Mouse (Mus musculus) limb, embryonic 13.5 days (tissue): ENCODE data around the gene Kctd11. TPM values are rescaled to one million over a fixed set of nuclear protein-coding genes. Genes with fewer than 3 reads are reported as not detected.
A peak's percentile ranks its signal among the peaks of the same experiment; 100 is the strongest.

ENCODE experiments used
- ATAC-seq: fragments of 200-750 bp; cut with Nextera tagmentation; 2 replicates; pipeline ENCODE4 v1.8.0; 2017; ENCODE audit warnings: low read depth, moderate number of reproducible peaks, moderate TSS enrichment; ENCODE audit not compliant: low FRiP score
- H3K27ac ChIP-seq: fragments of 300-500 bp; sonication (generic); 2 replicates; pipeline ENCODE4 v1.5.1; 2015; ENCODE audit warnings: inconsistent platforms, mild to moderate bottlenecking, moderate library complexity
- H3K27me3 ChIP-seq: fragments of 300-500 bp; sonication (generic); 2 replicates; pipeline ENCODE4 v1.6.1; 2015; ENCODE audit warnings: mild to moderate bottlenecking, inconsistent platforms
- H3K36me3 ChIP-seq: fragments of 300-500 bp; sonication (generic); 2 replicates; pipeline ENCODE4 v1.6.1; 2015; ENCODE audit warnings: inconsistent platforms, mild to moderate bottlenecking, moderate library complexity
- H3K4me1 ChIP-seq: fragments of 300-500 bp; sonication (generic); 2 replicates; pipeline ENCODE4 v1.6.1; 2015; ENCODE audit warnings: inconsistent platforms
- H3K4me2 ChIP-seq: fragments of 300-500 bp; sonication (generic); replicated peaks from 2 replicates; pipeline ENCODE4 v1.6.1; 2015; ENCODE audit warnings: inconsistent platforms, mild to moderate bottlenecking, moderate library complexity
- H3K4me3 ChIP-seq: fragments of 300-500 bp; sonication (generic); 2 replicates; pipeline ENCODE4 v1.5.1; 2015; ENCODE audit warnings: moderate library complexity, mild to moderate bottlenecking, inconsistent platforms
- H3K9ac ChIP-seq: fragments of 300-500 bp; sonication (generic); 2 replicates; pipeline ENCODE4 v1.6.1; 2015; ENCODE audit warnings: mild to moderate bottlenecking, inconsistent platforms
- H3K9me3 ChIP-seq: fragments of 300-500 bp; sonication (generic); 2 replicates; pipeline ENCODE4 v1.6.1; 2016; ENCODE audit warnings: inconsistent platforms
- WGBS: fragments of 180-500 bp; shearing (Covaris S2); methylation state at CpG from one replicate; pipeline ENCODE4 v1.1.7; 2015; 5-methylcytosine and 5-hydroxymethylcytosine counted together
- polyA plus RNA-seq: library from polyadenylated mRNA; unstranded; fragments of >200 nt; fragmentation: Nextera tagmentation; extraction: Ambion mirVana; gene quantifications from 2 replicates; pipeline ENCODE4 v1.2.1, GENCODE M21; 2015

Gene Kctd11
- polyA plus RNA-seq, 1 experiment from 2014 or later: 4.4 TPM

- no peak overlapping the region for H3K4me2 ChIP-seq
- no peak for ATAC-seq
- no peak overlapping the region for H3K9ac ChIP-seq
- 66% methylated on average over 7 of the region's 7 CpGs for WGBS
- H3K9me3 ChIP-seq: no peaks in the 10 kb centered on the region
- H3K27me3 ChIP-seq: peaks cover 28% of the 10 kb centered on the region
- H3K27ac ChIP-seq: no peak overlapping the region; the same call in 1 of the 2 replicates
- peaks cover 35% of the 10 kb centered on the region for H3K36me3 ChIP-seq
- no peak overlapping the region for H3K4me3 ChIP-seq
- peaks cover 29% of the 10 kb centered on the region for H3K4me1 ChIP-seq
These were observed 27.2 kb downstream of the Kctd11 start for GRCm38 (mm10) chr11:69853994-69854393.

GRCm38 (mm10) chr11:69850754-69851153, 30.5 kb downstream of the Kctd11 start:
- Histone ChIP-seq H3K27ac (no peak overlapping the region), H3K4me3 (peak overlapping the region; percentile 1; the same call in 1 of the 2 replicates), H3K4me2 (no peak overlapping the region), H3K36me3 (peaks cover 49% of the 10 kb centered on the region), H3K27me3 (no peaks in the 10 kb centered on the region), H3K4me1 (peaks cover 35% of the 10 kb centered on the region), H3K9me3 (no peaks in the 10 kb centered on the region), H3K9ac (no peak overlapping the region)
- no peak for ATAC-seq
- 68% methylated on average over 8 of the region's 8 CpGs for WGBS

- no peak overlapping the region for H3K27ac ChIP-seq
- no peak for ATAC-seq
- H3K4me2 ChIP-seq: no peak overlapping the region
- H3K9me3 ChIP-seq: no peaks in the 10 kb centered on the region
- H3K4me1 ChIP-seq: peaks cover 35% of the 10 kb centered on the region
- no peaks in the 10 kb centered on the region for H3K27me3 ChIP-seq
- H3K36me3 ChIP-seq: peaks cover 49% of the 10 kb centered on the region
- 93% methylated on average over 15 of the region's 15 CpGs for WGBS
- H3K9ac ChIP-seq: no peak overlapping the region
- no peak overlapping the region for H3K4me3 ChIP-seq
These were observed 31.3 kb downstream of the Kctd11 start for GRCm38 (mm10) chr11:69849884-69850283.

- no peak for ATAC-seq
- H3K36me3 ChIP-seq: peaks cover 49% of the 10 kb centered on the region
- no peak overlapping the region for H3K4me2 ChIP-seq
- WGBS: 89% methylated on average over 9 of the region's 9 CpGs
- H3K9me3 ChIP-seq: no peaks in the 10 kb centered on the region
- no peak overlapping the region for H3K4me3 ChIP-seq
- peaks cover 35% of the 10 kb centered on the region for H3K4me1 ChIP-seq
- H3K27ac ChIP-seq: no peak overlapping the region
- H3K9ac ChIP-seq: no peak overlapping the region
- H3K27me3 ChIP-seq: no peaks in the 10 kb centered on the region
These were observed 32.1 kb downstream of the Kctd11 start for GRCm38 (mm10) chr11:69849128-69849527.

GRCm38 (mm10) chr11:69848021-69848420, 33.2 kb downstream of the Kctd11 start:
- Histone ChIP-seq H3K9ac (peak overlapping the region; percentile 90), H3K4me2 (peak overlapping the region; percentile 93), H3K36me3 (peaks cover 49% of the 10 kb centered on the region), H3K27ac (no peak overlapping the region), H3K4me3 (peak overlapping the region; percentile 79), H3K9me3 (no peaks in the 10 kb centered on the region), H3K4me1 (peaks cover 33% of the 10 kb centered on the region), H3K27me3 (no peaks in the 10 kb centered on the region)
- ATAC-seq: no peak
- WGBS: 96% methylated on average over 6 of the region's 6 CpGs

- peaks cover 31% of the 10 kb centered on the region for H3K4me1 ChIP-seq
These were observed 34.2 kb downstream of the Kctd11 start for GRCm38 (mm10) chr11:69846738-69847688.

GRCm38 (mm10) chr11:69846198-69846680, 35.0 kb downstream of the Kctd11 start, which contains the start of gene Plscr3:
TSS of gene Plscr3 (plus strand) at chr11:69846376.
- peaks cover 37% of the 10 kb centered on the region for H3K36me3 ChIP-seq
- peak within 1 kb of the TSS; percentile 93 for H3K4me2 ChIP-seq
- peak within 1 kb of the TSS; percentile 96 for H3K27ac ChIP-seq
- H3K4me3 ChIP-seq: peak within 1 kb of the TSS; percentile 79
- H3K27me3 ChIP-seq: no peaks in the 10 kb centered on the region
- H3K9ac ChIP-seq: peak within 1 kb of the TSS; percentile 90
- H3K4me1 ChIP-seq: peaks cover 31% of the 10 kb centered on the region
- 0% methylated on average over 35 of the region's 38 CpGs for WGBS
- H3K9me3 ChIP-seq: no peaks in the 10 kb centered on the region
- peak; percentile 93 for ATAC-seq

More at GRCm38 (mm10) chr11:69846738-69847688, 34.2 kb downstream of the Kctd11 start:
- no peaks in the 10 kb centered on the region for H3K9me3 ChIP-seq
- peaks cover 44% of the 10 kb centered on the region for H3K36me3 ChIP-seq
- WGBS: 12% methylated on average over 36 of the region's 37 CpGs
- peak overlapping the region; percentile 96 for H3K27ac ChIP-seq
- peak; percentile 41 for ATAC-seq
- H3K4me3 ChIP-seq: peak overlapping the region; percentile 79
- no peaks in the 10 kb centered on the region for H3K27me3 ChIP-seq
- H3K9ac ChIP-seq: peak overlapping the region; percentile 90
- peak overlapping the region; percentile 93 for H3K4me2 ChIP-seq

- ATAC-seq: no peak
- Histone ChIP-seq H3K27me3 (peaks cover 20% of the 10 kb centered on the region; the same call in 1 of the 2 replicates), H3K27ac (peak overlapping the region; percentile 93), H3K9me3 (no peaks in the 10 kb centered on the region), H3K9ac (peak overlapping the region; percentile 75), H3K36me3 (0 out of 2 replicates have a peak, but pooled peaks cover 2% of the 10 kb centered on the region), H3K4me1 (peaks cover 41% of the 10 kb centered on the region), H3K4me3 (peak overlapping the region; percentile 81), H3K4me2 (peak overlapping the region; percentile 93)
- 2% methylated on average over 7 of the region's 7 CpGs for WGBS
These were observed 42.5 kb downstream of the Kctd11 start for GRCm38 (mm10) chr11:69838714-69839104.

- Histone ChIP-seq H3K4me1 (peaks cover 43% of the 10 kb centered on the region), H3K36me3 (peaks cover 8% of the 10 kb centered on the region), H3K4me3 (peak within 1 kb of the TSS; percentile 81), H3K9ac (peak within 1 kb of the TSS; percentile 91), H3K4me2 (peak within 1 kb of the TSS; percentile 93), H3K27me3 (peaks cover 25% of the 10 kb centered on the region; the same call in 1 of the 2 replicates), H3K27ac (peak within 1 kb of the TSS; percentile 93), H3K9me3 (no peaks in the 10 kb centered on the region)
- WGBS: under 1% methylated on average over 34 of the region's 34 CpGs
- ATAC-seq: peak; percentile 91
These were observed 43.1 kb downstream of the Kctd11 start, which contains the start of gene Tmem256 for GRCm38 (mm10) chr11:69837952-69838713. TSS of gene Tmem256 (plus strand) at chr11:69838514.

- H3K4me2 ChIP-seq: peak within 1 kb of the TSS; percentile 93
- H3K9ac ChIP-seq: peak within 1 kb of the TSS; percentile 91
- peak within 1 kb of the TSS; percentile 81 for H3K4me3 ChIP-seq
- H3K27me3 ChIP-seq: peaks cover 25% of the 10 kb centered on the region; the same call in 1 of the 2 replicates
- H3K36me3 ChIP-seq: peaks cover 14% of the 10 kb centered on the region
- ATAC-seq: no peak
- WGBS: under 1% methylated on average over 32 of the region's 32 CpGs
- peak within 1 kb of the TSS; percentile 93 for H3K27ac ChIP-seq
- no peaks in the 10 kb centered on the region for H3K9me3 ChIP-seq
- peaks cover 43% of the 10 kb centered on the region for H3K4me1 ChIP-seq
These were observed 43.6 kb downstream of the Kctd11 start, which contains the start of gene Nlgn2 for GRCm38 (mm10) chr11:69837604-69837951. TSS of gene Nlgn2 (minus strand) at chr11:69837784.

GRCm38 (mm10) chr11:69836703-69837576, 44.3 kb downstream of the Kctd11 start:
- H3K27ac ChIP-seq: peak overlapping the region; percentile 84
- peaks cover 20% of the 10 kb centered on the region for H3K36me3 ChIP-seq
- no peaks in the 10 kb centered on the region for H3K9me3 ChIP-seq
- H3K4me2 ChIP-seq: peak overlapping the region; percentile 93
- peaks cover 43% of the 10 kb centered on the region for H3K4me1 ChIP-seq
- H3K27me3 ChIP-seq: peaks cover 25% of the 10 kb centered on the region; the same call in 1 of the 2 replicates
- WGBS: under 1% methylated on average over 43 of the region's 52 CpGs
- H3K4me3 ChIP-seq: peak overlapping the region; percentile 81
- ATAC-seq: no peak
- peak overlapping the region; percentile 91 for H3K9ac ChIP-seq
